Mouse (Mus musculus) limb, embryonic 11.5 days (tissue): Measurements from ENCODE around the gene 2410002F23Rik. TPM values are rescaled to one million over a fixed set of nuclear protein-coding genes. Genes with fewer than 3 reads are reported as not detected.
"Not testable (repeated sequence)": the region's sequence is repeated elsewhere in the genome, so short reads cannot be mapped to it uniquely, and the experiment has no call there.

Experiments
- ATAC-seq: fragments of 200-750 bp; cut with Nextera tagmentation; 2 replicates; pipeline ENCODE4 v1.8.0; 2017; ENCODE audit warnings: low read depth; ENCODE audit not compliant: insufficient number of reproducible peaks, low FRiP score, low TSS enrichment
- DNase-seq: peaks from one replicate; pipeline ENCODE4 v3.0.0-alpha.2; 2015; ENCODE audit warnings: low spot score
- H3K27ac ChIP-seq: fragments of 300-500 bp; sonication (generic); replicated peaks from 2 replicates; pipeline ENCODE4 v1.5.1; 2014; ENCODE audit warnings: low read depth, mild to moderate bottlenecking, low read length
- H3K27me3 ChIP-seq: fragments of 300-500 bp; sonication (generic); 2 replicates; pipeline ENCODE4 v1.6.1; 2014; ENCODE audit warnings: mild to moderate bottlenecking, low read length, mixed read lengths; ENCODE audit not compliant: control insufficient read depth, insufficient read depth
- H3K36me3 ChIP-seq: fragments of 300-500 bp; sonication (generic); 2 replicates; pipeline ENCODE4 v1.6.1; 2014; ENCODE audit warnings: mild to moderate bottlenecking, low read length, moderate library complexity, mixed read lengths; ENCODE audit not compliant: control insufficient read depth, insufficient read depth
- H3K4me1 ChIP-seq: fragments of 300-500 bp; sonication (generic); 2 replicates; pipeline ENCODE4 v1.6.1; 2014; ENCODE audit warnings: low read length, mixed read lengths; ENCODE audit not compliant: control insufficient read depth, insufficient read depth
- H3K4me2 ChIP-seq: fragments of 300-500 bp; sonication (generic); 2 replicates; pipeline ENCODE4 v1.6.1; 2014; ENCODE audit warnings: low read depth, mild to moderate bottlenecking, moderate library complexity; ENCODE audit not compliant: severe bottlenecking
- H3K4me3 ChIP-seq: fragments of 300-500 bp; sonication (generic); 2 replicates; pipeline ENCODE4 v1.5.1; 2014; ENCODE audit warnings: low read depth, low read length
- H3K9ac ChIP-seq: fragments of 300-500 bp; sonication (generic); 2 replicates; pipeline ENCODE4 v1.6.1; 2014; ENCODE audit warnings: mild to moderate bottlenecking, low read length
- H3K9me3 ChIP-seq: fragments of 300-500 bp; sonication (generic); 2 replicates; pipeline ENCODE4 v1.6.1; 2016; ENCODE audit warnings: low read length; ENCODE audit not compliant: control insufficient read depth
- WGBS: fragments of 180-500 bp; shearing (Covaris S2); extraction: QIAGEN DNeasy Blood & Tissue Kit; methylation state at CpG from one replicate; pipeline ENCODE4 v1.1.7; 2014; 5-methylcytosine and 5-hydroxymethylcytosine counted together
- polyA plus RNA-seq: library from polyadenylated mRNA; unstranded; fragments of >200 nt; fragmentation: Nextera tagmentation; extraction: Ambion mirVana; gene quantifications from 2 replicates; pipeline ENCODE4 v1.2.1, GENCODE M21; 2014

The 2410002F23Rik gene
- polyA plus RNA-seq, 1 experiment from 2014 or later, result 135 TPM

DNA sequence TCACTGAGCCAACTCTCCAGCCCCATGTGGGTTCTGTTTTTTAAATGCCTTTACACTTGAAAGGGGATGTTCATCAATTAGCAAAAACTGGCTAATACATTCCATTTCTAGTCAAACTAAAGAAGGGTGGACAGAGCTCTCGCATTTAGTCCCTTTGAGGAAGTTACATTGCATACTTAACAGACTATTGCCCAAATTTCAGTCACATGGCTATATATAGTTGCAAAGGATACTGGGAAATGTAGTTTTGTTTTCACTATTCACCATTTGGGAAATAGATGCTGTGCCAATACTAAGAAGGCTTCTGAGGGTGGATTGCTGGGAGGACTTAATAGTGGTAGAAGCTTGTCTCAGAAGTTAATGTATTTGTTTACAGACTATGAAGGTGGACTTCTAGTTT, 34.4 kb downstream of the 2410002F23Rik start:
- 66% methylated on average over 1 of the region's 1 CpGs for WGBS
- DNase-seq, result no peak

DNA sequence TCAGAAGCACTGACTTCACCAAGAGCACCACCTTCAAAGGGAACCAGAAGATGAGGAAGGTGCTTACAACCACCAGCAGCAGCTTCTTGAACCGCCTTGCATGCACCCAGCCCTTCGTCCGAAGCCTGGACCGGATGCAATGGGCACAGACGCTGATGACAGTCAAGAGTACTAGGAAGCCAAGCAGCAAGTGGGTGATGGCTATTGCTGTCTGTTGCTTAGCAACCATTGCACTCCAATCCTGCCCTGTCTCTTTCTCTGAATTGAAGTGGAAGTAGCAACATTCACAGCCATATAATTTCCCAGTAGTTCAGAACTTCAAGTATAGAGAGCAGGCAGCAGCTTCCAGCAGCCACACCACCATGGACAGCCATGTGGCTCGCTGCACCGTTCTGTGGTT, 35.1 kb downstream of the 2410002F23Rik start:
- WGBS, result 89% methylated on average over 7 of the region's 7 CpGs

More for the DNA sequence above, 34.4 kb downstream of the 2410002F23Rik start:
- ATAC-seq, result no peak
- H3K27ac ChIP-seq, result no peak overlapping the region
- H3K4me3 ChIP-seq, result no peak overlapping the region
- H3K27me3 ChIP-seq, result no peaks in the 10 kb centered on the region
- H3K4me1 ChIP-seq, result no peaks in the 10 kb centered on the region
- no peak overlapping the region for H3K9ac ChIP-seq
- H3K36me3 ChIP-seq, result no peaks in the 10 kb centered on the region
- H3K9me3 ChIP-seq, result no peaks in the 10 kb centered on the region
- H3K4me2 ChIP-seq, result no peak overlapping the region

DNA sequence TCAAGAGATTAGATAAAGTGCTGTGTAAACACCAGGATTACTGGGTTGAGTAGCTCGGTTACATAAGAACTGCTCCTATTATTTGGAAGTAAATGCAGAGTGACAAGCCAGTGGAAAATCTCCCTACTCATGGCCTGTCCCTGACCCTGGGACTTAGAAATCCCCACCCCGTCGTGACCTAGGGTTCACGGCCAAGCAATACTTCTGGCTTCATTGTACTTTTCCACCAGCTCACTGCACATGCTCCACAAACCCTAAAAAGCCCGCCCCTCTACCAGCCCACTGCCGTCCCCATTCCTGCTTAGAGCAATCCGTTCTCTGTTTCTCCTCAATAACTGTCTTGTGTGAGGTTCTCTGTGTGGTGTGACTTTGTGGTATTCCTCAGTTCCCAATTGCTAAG, 41.2 kb downstream of the 2410002F23Rik start:
- Histone ChIP-seq H3K4me3 (no peak overlapping the region), H3K27ac (no peak overlapping the region), H3K4me1 (no peaks in the 10 kb centered on the region), H3K27me3 (no peaks in the 10 kb centered on the region), H3K36me3 (no peaks in the 10 kb centered on the region), H3K9me3 (no peaks in the 10 kb centered on the region), H3K4me2 (no peak overlapping the region), H3K9ac (no peak overlapping the region)
- 77% methylated on average over 7 of the region's 7 CpGs for WGBS
- DNase-seq, result no peak
- ATAC-seq, result no peak

More for the DNA sequence above, 35.1 kb downstream of the 2410002F23Rik start:
- Histone ChIP-seq H3K4me3 (no peak overlapping the region), H3K27ac (no peak overlapping the region), H3K9ac (no peak overlapping the region), H3K36me3 (no peaks in the 10 kb centered on the region), H3K27me3 (no peaks in the 10 kb centered on the region), H3K4me2 (no peak overlapping the region), H3K9me3 (no peaks in the 10 kb centered on the region), H3K4me1 (no peaks in the 10 kb centered on the region)
- DNase-seq, result no peak
- ATAC-seq, result no peak

DNA sequence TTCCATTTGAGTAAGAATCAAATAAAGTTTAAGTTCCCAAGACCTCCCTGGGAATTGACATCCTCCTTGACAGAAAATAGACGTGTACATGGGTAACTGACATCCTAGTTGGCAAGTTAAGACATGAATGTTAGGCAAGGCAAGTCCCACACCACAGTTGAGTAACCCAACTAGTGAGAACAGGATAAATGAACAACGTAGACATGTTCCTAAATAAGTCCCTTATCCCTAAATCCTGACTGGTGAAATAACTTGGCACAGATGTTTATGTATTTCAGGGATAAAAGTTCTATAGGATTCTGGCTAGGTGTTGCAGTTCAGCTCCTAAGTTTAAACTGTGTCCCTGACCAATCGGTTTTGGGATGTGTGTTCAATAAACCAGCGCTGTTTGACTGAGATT, 44.5 kb downstream of the 2410002F23Rik start:
- WGBS, result 83% methylated on average over 4 of the region's 4 CpGs

DNA sequence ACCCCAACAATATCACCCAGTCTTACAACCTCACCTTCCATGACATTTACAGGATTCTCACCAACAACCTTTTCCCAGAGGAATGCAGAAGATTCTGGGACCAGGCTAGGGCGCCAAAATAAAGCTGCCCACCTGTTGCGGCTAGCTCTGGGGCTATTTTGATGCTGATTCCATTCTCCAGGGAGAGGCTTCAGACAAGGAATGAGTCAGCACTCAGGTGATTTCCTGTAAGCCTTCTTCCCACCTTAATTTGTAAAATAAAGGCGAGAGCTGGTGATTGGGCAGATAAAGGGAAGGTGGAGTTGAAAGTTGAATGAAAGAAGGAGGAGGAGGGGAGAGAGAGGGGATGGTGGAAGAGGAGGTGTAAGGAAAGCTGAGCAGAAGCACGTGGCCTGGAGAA, 44.9 kb downstream of the 2410002F23Rik start:
- H3K4me2 ChIP-seq, result no peak overlapping the region
- H3K9me3 ChIP-seq, result no peaks in the 10 kb centered on the region
- no peaks in the 10 kb centered on the region for H3K27me3 ChIP-seq
- no peaks in the 10 kb centered on the region for H3K4me1 ChIP-seq
- WGBS, result 57% methylated on average over 4 of the region's 4 CpGs
- no peak for DNase-seq
- no peak overlapping the region for H3K4me3 ChIP-seq
- no peaks in the 10 kb centered on the region for H3K36me3 ChIP-seq
- no peak overlapping the region for H3K9ac ChIP-seq
- H3K27ac ChIP-seq, result no peak overlapping the region
- ATAC-seq, result no peak

More for the DNA sequence above, 44.5 kb downstream of the 2410002F23Rik start:
- DNase-seq (no peak), ATAC-seq (no peak)
- no peaks in the 10 kb centered on the region for H3K4me1 ChIP-seq
- H3K4me3 ChIP-seq, result no peak overlapping the region
- H3K27ac ChIP-seq, result no peak overlapping the region
- no peak overlapping the region for H3K9ac ChIP-seq
- H3K27me3 ChIP-seq, result no peaks in the 10 kb centered on the region
- no peaks in the 10 kb centered on the region for H3K9me3 ChIP-seq
- H3K4me2 ChIP-seq, result no peak overlapping the region
- H3K36me3 ChIP-seq, result no peaks in the 10 kb centered on the region

DNA sequence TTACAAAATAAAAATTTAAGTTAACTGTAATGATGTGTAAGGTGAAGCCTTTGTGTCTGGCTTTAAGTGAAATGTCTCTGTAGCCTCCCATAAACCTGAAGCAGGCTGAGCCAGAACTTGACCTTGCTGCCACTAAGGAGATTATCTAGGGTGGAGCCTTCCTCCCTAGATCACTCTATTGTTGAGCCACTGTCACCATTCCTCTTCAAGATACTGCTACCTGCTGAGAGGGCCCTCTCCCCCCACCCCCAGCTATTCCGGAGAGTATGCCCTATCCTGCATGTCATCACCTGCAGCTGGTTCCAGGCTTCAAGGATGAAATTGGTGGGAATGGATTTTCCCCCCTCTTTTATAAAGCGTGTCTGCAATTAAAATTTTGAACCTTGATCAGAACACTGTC, 51.0 kb downstream of the 2410002F23Rik start:
- H3K4me3 ChIP-seq, H3K9ac ChIP-seq, H3K4me2 ChIP-seq, H3K9me3 ChIP-seq, H3K27ac ChIP-seq, DNase-seq, H3K36me3 ChIP-seq, H3K27me3 ChIP-seq, H3K4me1 ChIP-seq, ATAC-seq: not testable (repeated sequence)
- 87% methylated on average over 2 of the region's 2 CpGs for WGBS

Other genes starting within 250 kb of the 2410002F23Rik start
- gene Klk1b26, start 234.6 kb upstream of the 2410002F23Rik start, polyA plus RNA-seq, result not detected in 2 replicates
- gene Klk1b27, start 194.4 kb upstream of the 2410002F23Rik start, polyA plus RNA-seq, result not detected in 2 replicates
- not detected in 2 replicates for gene Klk1b21, start 144.4 kb upstream of the 2410002F23Rik start, polyA plus RNA-seq
- not detected in 2 replicates for gene Klk1b22, start 134.0 kb upstream of the 2410002F23Rik start, polyA plus RNA-seq
- gene Klk1b16, start 110.0 kb upstream of the 2410002F23Rik start, polyA plus RNA-seq, result not detected in 2 replicates
- not detected in 2 replicates for gene Klk1b24, start 58.5 kb upstream of the 2410002F23Rik start, polyA plus RNA-seq
- gene Klk1b3, start 48.5 kb upstream of the 2410002F23Rik start, polyA plus RNA-seq, result not detected in 2 replicates
- gene Klk1b4, start 39.3 kb upstream of the 2410002F23Rik start, polyA plus RNA-seq, result not detected in 2 replicates
- gene Klk1b5, start 30.8 kb upstream of the 2410002F23Rik start, polyA plus RNA-seq, result not detected in 2 replicates
- not detected in 2 replicates for gene Klk1, start 21.4 kb upstream of the 2410002F23Rik start, polyA plus RNA-seq
- not detected in 2 replicates for gene Gm36864, start 10.5 kb upstream of the 2410002F23Rik start, polyA plus RNA-seq
- 0.88 and 1.1 TPM in 2 replicates for gene 1700028J19Rik, start within 50 bp of the 2410002F23Rik start, polyA plus RNA-seq
- 0.26 and 0.31 TPM in 2 replicates for gene Acp4, start 10.7 kb downstream of the 2410002F23Rik start, polyA plus RNA-seq
- not detected in 2 replicates for gene Gm15517, start 14.7 kb downstream of the 2410002F23Rik start, polyA plus RNA-seq
- 1.9 and 2.2 TPM in 2 replicates for gene Clec11a, start 60.2 kb downstream of the 2410002F23Rik start, polyA plus RNA-seq
- gene Shank1, start 63.5 kb downstream of the 2410002F23Rik start, polyA plus RNA-seq, result 0.78 and 0.85 TPM in 2 replicates
- gene Syt3, start 137.4 kb downstream of the 2410002F23Rik start, polyA plus RNA-seq, result 2.1 TPM in 2 replicates
- gene 1700008O03Rik, start 139.1 kb downstream of the 2410002F23Rik start, polyA plus RNA-seq, result 0.37 and 0.53 TPM in 2 replicates
- 0.51 and 0.60 TPM in 2 replicates for gene Lrrc4b, start 182.3 kb downstream of the 2410002F23Rik start, polyA plus RNA-seq
- gene Aspdh, start 218.7 kb downstream of the 2410002F23Rik start, polyA plus RNA-seq, result 0.60 TPM in 1 of 2 replicates, not detected in the other
- gene Josd2, start 221.3 kb downstream of the 2410002F23Rik start, polyA plus RNA-seq, result 64.4 and 65.4 TPM in 2 replicates
- gene Emc10, start 249.8 kb downstream of the 2410002F23Rik start, polyA plus RNA-seq, result 83.0 and 85.8 TPM in 2 replicates
- gene Fam71e1, start 249.9 kb downstream of the 2410002F23Rik start, polyA plus RNA-seq, result 13.2 and 15.0 TPM in 2 replicates